Mouse (Mus musculus) left cerebral cortex, adult 2 months (tissue): ENCODE data around the gene Slx4ip. TPM values are rescaled to one million over a fixed set of nuclear protein-coding genes. Genes with fewer than 3 reads are reported as not detected.

ENCODE experiments used
- DNase-seq, 2 experiments: peaks; one replicate each; pipeline ENCODE4 v3.0.0; 2021 to 2022; ENCODE audit warnings: low spot score in 2 of 2, mixed read lengths in 1 of 2; ENCODE audit errors: extremely low spot score in 1 of 2
- H3K27ac ChIP-seq: fragments of 200-600 bp; 2 replicates; pipeline ENCODE4 v1.8.1; 2022
- H3K4me3 ChIP-seq: fragments of 200-600 bp; 2 replicates; pipeline ENCODE4 v1.8.1; 2022
- CTCF ChIP-seq: fragments of 200-600 bp; IDR thresholded peaks from 2 replicates; pipeline ENCODE4 v1.8.1; 2022; ENCODE audit warnings: antibody characterized with exemption, mild to moderate bottlenecking, moderate library complexity
- intact Hi-C: fragments of 180-260 bp; cut with DNase I; formaldehyde crosslinking; loops from one replicate; pipeline ENCODE4 v1.15.1; 2025
- total RNA-seq, 2 experiments: library from RNA; stranded (reverse); gene quantifications; 2 replicates each; pipeline ENCODE4 v1.2.3; 2021

The Slx4ip gene
- total RNA-seq, 2 experiments from 2014 or later: 8.2 to 8.3 TPM

DNA sequence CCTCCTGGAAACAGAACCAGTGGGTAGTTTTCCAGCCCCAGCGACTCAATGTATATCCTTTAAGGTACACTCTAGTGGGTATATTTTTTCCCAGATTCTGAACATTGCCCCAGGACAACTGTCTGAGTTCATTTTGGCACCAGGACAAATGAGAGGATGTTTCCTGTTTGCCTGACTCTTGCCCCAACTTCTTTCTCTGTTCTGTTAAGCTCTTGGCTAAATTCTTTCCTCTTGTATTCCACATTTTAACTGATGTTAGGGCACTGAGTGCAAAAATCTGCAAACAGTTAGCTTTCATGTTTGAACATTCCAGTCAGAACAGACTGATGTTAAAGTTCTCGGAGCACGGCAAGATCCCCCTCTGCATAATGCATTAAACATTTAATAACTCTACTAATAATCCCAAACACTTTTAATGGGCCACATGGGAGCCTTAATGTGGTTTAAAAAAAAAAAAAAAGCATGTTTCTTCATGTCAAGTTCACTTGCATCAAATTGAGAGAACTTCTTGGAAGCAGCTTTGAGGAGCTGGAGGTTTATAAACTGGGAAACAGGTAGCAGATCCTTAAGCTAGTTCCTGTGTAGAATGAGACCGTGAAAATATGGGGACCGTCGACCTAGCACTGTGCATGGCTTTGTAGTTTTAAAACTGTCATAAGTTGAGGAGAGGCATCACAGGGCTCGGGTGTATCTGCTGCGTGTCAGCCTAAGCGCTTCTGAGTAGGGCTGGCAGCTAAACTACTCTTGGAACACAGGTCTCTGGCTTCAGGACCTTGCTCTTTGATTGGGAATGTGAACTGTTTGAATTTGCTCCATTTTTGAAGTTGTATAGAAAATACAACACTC, 64.9 kb downstream of the Slx4ip start:
- intact Hi-C loops: no loop called here
- no peak for TF ChIP-seq CTCF
- no peak overlapping the region for H3K27ac ChIP-seq
- no peak for DNase-seq
- H3K4me3 ChIP-seq: no peak overlapping the region

DNA sequence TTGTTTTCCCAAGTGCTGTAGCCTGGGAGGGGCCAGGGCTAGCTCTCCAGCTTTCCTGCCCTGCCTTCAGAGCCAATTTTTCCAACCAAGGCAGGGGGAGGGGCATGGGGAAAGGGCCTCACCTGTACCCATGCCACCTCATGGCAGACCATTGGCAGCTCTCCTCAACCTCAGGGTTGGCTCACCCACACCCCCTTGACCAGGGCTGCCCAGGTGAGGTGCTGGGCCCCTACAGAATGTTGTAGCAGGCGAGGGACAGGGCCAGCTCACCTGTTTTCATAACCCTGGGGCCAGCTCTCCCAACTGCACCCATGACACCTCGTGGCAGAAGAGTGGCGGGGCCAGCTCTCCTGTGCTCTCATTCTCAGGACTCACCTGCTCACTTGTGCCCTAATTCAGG, 67.7 kb downstream of the Slx4ip start:
- DNase-seq: no peak
- intact Hi-C loops: no loop called here
- TF ChIP-seq CTCF: no peak
- Histone ChIP-seq H3K27ac (no peak overlapping the region), H3K4me3 (no peak overlapping the region)

DNA sequence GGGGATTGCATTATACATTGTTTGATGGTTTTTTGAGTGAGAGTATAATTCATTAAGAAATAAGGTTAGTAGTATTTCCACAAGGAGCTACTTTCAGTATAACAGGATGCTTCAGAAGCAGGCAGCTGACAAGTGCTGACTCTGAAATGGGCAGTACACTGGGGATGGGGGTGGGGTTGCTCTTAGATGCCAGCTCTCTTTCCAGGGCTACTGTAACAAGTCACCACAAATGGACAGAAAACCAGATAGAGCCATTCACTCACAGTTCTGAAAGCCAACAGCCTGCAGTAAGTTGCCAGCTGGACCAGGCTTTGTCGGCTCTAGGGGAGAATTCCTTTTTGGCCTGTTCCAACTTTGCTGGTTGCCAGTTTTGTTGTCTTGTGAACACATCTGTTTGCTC, 84.8 kb downstream of the Slx4ip start:
- no peak for TF ChIP-seq CTCF

DNA sequence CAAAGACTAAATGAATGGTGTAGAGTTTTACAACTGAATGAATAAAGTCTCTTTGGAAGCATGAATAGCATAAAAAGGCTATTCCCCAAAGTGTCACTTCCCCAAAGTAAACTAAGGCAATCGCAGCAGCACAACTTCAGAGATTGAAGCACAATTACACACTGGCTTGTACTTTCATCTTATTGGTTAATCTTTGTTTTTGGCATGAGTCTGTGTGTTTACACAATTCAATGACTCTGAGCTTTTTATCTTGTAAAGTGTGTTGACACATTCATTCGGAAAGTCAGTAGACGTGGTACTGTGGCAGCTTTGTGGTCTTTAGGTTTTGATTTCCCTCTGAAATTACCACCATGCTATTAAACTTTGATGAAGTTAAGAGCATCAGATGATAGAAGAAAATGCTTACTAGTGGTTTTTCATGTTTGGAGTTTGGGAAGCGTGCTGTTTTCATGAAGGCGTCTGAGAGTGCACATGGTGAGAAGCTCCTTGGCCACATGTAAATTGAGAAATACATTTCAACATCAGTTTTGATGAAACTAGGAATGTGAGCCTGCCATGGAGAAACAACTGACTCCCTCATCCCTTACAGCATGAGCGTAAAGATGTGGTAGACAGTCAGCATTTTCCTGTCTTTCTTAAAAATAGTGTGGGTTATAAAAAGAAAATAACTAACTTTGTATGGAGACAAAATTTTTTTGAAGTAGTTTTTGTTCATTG, 88.2 kb downstream of the Slx4ip start:
- DNase-seq: no peak
- TF ChIP-seq CTCF: no peak
- H3K4me3 ChIP-seq: no peak overlapping the region
- H3K27ac ChIP-seq: no peak overlapping the region
- intact Hi-C loops: no loop called here

More for the DNA sequence above, 84.8 kb downstream of the Slx4ip start:
- intact Hi-C loops: no loop called here
- H3K4me3 ChIP-seq: no peak overlapping the region
- no peak overlapping the region for H3K27ac ChIP-seq
- DNase-seq: no peak

DNA sequence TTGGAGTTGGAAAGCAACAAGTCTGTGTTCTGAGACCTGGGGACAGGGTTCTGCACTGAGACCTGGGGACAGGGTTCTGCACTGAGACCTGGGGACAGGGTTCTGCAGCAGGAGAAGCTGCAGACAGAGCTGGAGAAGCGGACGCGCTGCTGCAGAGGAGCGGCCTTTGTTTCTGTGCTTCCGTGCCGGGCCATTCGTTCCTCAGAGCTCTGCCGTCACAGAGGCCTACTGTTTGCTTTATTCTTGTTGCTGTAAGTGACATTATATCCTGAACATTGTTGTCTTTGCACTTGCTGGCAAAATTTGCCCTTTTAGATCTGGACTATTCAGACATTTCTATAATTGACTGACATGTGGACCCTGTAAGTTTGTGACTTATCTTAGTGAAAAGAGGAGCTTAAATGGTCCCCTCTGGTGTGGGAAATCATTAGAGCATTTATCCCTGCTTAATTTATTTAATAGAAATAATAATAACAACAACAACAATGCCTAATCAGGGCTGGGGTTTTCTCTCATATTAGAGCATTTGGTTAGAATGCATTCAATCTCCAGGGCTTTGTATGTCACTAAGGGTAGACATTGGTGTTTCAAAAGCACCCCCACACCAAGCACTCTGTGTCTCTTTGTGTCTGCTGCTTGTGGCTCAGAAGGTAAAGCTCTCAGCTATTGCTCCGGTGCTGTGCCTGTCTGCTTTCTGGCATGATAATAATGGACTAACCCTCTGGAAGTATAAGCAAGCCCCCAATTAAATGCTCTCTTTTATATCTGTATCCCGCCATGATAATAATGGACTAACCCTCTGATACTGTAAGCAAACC, 90.3 kb downstream of the Slx4ip start:
- TF ChIP-seq CTCF: no peak
- intact Hi-C loops: no loop called here
- DNase-seq: no peak
- Histone ChIP-seq H3K4me3 (no peak overlapping the region), H3K27ac (no peak overlapping the region)

DNA sequence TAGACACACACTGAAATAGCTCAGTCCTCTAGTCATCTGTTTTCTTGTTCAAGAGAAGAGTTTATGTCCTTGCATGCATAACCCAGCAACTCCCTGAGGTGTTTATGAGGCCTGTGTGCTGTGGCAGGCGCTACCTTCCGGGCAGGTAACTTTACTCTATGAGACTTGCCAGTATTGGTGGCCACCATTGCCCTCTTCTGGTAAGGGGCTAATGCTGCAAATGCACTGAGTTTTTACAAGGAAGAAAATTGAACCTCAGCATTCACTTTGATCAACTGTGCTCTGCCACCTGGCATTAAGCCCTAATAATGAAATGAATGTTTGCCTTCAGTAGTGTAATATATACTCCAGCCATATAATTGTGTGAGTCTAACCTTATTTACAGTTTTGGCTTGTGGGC, 92.9 kb downstream of the Slx4ip start:
- no peak for DNase-seq
- Histone ChIP-seq H3K4me3 (no peak overlapping the region), H3K27ac (no peak overlapping the region)
- TF ChIP-seq CTCF: peak; percentile 42
- intact Hi-C loops: no loop called here

DNA sequence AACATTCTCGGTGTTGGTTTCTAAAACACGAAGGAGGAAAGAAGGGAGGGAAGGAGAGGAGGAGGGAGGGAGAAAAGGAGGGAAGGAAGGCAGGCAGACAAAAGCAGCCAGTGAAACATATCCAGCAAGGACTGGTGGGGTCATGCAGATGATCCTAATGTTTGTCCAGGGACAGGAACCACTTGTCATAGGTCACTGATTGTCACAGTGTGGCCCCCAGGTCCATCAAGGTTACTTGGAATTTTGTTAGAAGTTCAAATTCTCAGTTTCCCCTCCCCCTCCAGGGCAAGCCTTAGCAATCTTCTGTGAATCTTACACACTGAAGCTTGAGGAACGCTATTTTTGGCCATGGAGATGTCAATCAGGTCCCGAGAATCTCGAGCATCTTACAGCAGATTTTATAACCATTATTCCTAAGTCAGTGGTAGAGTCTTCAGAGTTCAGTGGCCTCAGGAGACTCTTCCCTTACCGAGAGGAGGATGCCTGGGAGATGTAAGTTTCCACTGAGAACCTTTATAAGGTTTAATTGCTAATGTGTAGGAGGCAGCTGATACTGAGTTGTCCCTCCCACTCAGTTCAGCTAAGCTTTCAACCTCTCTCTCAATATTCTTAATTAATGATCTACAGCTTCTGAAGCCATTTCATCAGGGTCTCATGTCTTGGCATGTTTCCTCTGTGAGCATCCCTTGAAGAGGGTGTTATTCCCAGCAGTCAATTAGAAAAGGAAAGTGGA, 95.1 kb downstream of the Slx4ip start:
- TF ChIP-seq CTCF: no peak
- no peak overlapping the region for H3K27ac ChIP-seq
- intact Hi-C loops: no loop called here
- no peak for DNase-seq
- no peak overlapping the region for H3K4me3 ChIP-seq

DNA sequence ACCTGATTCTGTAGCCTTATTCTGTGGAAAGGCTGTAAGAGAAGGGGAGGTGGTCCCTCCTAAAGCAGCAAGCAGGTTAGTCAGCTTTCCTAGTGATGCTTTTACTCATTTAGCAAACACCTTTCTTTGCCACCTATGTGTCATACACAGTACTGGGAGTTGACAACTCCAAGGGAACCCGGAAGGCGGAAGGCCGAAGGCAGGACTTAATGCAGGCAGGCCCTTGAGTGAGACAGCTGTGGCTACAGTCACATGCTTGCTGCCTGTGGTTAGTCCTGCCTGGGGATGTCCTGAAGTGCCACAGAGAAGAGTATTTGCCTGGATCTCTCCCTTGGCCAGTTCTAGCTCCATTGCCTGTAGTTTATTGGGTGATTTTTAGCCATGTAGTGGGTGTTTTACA, 102.1 kb downstream of the Slx4ip start:
- no peak for DNase-seq
- Histone ChIP-seq H3K27ac (no peak overlapping the region), H3K4me3 (no peak overlapping the region)
- intact Hi-C loops: no loop called here
- no peak for TF ChIP-seq CTCF

DNA sequence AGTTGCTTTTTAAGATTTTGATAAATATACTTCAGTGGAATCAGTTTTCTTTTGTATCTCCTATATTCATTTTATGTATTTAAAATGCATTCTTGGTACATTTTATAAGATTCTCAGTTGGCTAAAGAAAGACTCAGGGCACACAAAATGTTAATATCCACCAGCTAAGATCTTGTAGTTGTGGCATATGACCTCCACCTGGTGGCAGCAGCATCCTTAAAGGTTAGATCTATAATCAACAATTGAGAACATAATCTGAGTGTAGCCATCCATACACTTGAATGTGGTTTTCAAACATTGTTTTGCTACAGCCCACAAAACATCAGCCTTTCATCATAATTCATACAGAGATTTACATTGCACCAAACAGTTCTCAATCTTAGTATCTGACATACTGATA, 106.1 kb downstream of the Slx4ip start:
- no peak overlapping the region for H3K4me3 ChIP-seq
- intact Hi-C loops: loop anchor here (5.0 kb wide), 1 partner anchor 735 kb away; no protein-coding TSS in a partner anchor
- no peak for DNase-seq
- no peak overlapping the region for H3K27ac ChIP-seq
- peak; percentile 48 for TF ChIP-seq CTCF

DNA sequence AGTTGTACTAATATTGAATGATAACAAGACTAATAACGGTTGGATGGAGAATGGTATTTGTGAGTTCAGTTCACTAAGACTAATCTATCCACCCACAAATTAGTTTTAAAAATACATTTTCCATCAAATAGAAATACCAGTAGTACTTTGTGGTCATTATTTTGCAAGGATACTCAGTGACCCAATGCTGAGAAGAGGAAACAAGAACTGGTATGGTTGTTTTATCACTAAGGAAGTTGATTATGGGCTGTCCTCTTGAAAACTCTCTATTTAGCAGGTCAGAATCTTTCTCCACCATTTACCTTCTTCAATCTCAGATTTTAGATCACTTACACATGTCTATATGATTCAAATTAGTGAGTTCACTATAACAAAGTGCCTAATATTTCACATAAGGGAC, 111.0 kb downstream of the Slx4ip start:
- H3K27ac ChIP-seq: no peak overlapping the region
- intact Hi-C loops: no loop called here
- DNase-seq: no peak
- no peak overlapping the region for H3K4me3 ChIP-seq
- TF ChIP-seq CTCF: no peak

DNA sequence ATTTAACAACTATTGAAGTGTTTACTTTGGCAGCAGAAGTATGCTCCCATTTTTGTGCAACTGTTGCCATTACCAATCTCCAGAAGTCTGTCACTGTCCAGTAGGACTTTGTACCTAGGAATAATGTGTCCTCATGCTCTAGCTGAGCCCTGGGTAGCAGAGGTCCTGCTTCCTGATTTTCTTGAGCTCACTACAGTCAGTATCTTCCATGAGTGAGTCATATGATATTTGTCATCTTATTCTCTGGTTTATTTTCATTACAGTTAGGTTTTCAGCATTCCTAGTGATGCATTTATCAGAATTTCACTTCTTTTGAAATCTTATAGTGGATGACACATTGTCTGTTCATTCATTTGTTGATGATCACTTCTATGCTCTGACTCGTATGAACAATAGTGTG, 115.6 kb downstream of the Slx4ip start:
- TF ChIP-seq CTCF: no peak
- intact Hi-C loops: no loop called here
- no peak for DNase-seq
- Histone ChIP-seq H3K27ac (no peak overlapping the region), H3K4me3 (no peak overlapping the region)
